Mouse (Mus musculus): ENCODE data around the gene Pkmyt1.

GRCm38 (mm10) chr17:23681086-23681485 is 45.0 kb upstream of the Pkmyt1 start:
- TF ChIP-seq CTCF (conservative IDR thresholded peaks at IDR 0.05; ENCODE audit: insufficient read depth, insufficient read length, low read depth, low read length), result no peak
- TF ChIP-seq POLR2A (IDR thresholded peaks at IDR 0.05; ENCODE audit: low read depth, low read length), result no peak

Measured in kidney, adult 2 months (tissue).